Mouse (Mus musculus): Measurements from ENCODE around the gene Stxbp1.
A peak's percentile ranks its signal among the peaks of the same experiment; 100 is the strongest.

The Stxbp1 gene

DNA sequence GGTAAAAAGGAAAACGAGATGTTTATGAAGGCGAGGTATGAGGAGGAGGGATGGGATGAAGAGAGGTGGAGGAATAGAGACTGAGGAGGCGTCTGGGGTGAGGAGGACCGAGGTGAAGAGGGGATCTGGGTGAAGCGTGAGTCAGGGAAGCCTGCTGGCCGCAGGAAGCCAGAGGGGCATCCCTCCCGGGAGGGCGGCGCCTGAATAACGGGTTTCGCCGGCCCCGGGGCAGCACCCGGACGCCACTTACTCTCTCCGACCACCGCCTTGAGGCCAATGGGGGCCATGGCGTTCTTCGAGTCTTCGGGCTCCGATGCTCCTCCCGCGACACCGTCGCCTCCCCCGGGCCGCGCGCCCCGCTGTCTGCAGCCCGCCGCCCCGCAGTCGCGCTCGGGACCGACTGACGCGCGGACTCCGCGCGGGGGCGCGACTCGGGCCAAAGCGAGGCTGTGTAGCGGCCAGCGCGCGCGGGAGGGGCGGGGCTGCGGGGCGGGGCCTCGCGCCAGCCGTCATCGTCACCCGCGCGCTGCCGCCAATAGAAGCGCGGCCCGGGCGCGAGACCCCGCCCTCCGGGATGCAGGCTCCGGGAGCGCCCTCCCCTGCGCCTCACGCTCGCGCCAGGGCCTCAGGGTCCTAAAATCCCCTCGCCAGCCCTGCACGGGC is at the start of gene Stxbp1:
Stxbp1 (minus strand) TSS at position 441 of the 663 bp plus-strand sequence.
- DNase-seq (ENCODE audit: low spot score in 2 of 2), result peak in 1 of 2 experiments; percentile 84

DNA sequence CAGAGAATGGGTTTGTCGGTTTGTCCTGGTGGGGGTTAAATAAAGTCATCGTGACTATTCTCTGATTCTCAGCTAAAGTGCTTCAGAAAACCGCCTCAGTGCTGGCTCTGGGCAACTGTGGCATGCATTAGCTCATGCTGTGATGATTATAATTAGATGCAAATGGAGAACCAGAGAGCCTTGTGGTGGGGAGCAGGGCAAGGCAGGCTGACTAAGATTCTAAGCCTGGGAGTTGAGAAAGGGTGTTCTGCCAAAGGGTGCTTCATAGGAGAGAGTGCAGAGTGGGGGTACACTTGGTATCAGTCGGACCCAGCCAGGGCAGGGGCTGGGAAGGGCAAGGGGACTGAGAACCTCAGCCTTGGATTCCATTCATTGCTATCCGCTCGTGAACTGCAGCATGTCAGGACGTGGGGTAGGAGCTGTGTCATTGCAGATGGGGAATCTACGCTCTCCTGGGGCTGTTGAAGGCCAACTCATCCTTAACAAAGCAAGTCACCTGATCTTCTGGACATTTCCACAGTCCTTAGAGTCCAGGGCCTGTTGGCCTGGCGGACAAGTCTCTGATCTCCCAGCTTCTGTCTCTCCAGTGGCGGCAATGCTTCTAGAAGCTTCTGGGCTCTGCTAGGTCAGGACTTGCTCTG is 49.6 kb upstream of the Stxbp1 start:
- DNase-seq (ENCODE audit: low spot score in 2 of 2), result no peak

- no peak for DNase-seq (ENCODE audit: low spot score in 2 of 2)
Measured at GRCm38 (mm10) chr2:32895606-32896106, 48.6 kb upstream of the Stxbp1 start.

DNA sequence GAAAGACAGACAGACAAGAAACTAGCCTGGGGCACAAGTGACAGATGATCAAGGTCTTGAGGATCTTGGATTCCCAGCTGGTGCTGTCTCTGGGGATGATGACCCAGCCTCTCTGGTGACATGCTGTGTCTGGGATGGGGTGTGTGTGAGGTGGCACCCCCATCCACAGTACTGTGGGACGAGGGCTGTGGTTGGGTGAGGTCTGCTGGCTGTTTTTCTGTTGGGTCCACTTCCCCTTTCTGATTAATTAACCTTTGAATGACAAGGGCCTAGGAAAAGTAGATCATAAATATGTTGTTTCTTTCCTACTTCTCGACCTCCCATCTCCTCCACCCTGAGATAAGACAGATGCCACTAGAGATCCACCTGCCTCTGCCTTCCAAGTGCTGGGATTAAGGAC is 47.1 kb upstream of the Stxbp1 start:
- DNase-seq (ENCODE audit: low spot score in 2 of 2), result no peak

DNA sequence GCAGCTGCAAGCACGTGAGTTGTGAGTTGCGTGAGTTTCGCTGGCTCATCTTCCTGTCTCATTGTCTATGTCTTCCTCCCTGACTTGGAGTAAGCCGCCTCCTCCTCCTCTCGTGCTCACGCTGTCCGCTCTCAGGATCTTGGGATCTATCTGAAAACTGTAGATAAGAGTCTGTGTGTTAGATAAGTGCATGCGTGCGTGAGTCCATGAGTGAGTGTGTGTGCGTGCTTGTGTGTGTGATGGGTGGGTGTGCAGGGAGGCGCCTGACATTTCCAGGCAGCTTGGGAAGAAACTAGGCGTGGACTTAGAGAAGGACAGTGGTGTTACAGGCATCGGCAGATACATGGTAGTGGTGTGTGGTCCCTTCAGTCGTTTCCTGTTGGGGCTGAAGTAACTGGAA is 45.4 kb upstream of the Stxbp1 start:
- no peak for DNase-seq (ENCODE audit: low spot score in 2 of 2)

- no peak for DNase-seq (ENCODE audit: low spot score in 2 of 2)
Measured at GRCm38 (mm10) chr2:32891278-32891677, 44.2 kb upstream of the Stxbp1 start.

DNA sequence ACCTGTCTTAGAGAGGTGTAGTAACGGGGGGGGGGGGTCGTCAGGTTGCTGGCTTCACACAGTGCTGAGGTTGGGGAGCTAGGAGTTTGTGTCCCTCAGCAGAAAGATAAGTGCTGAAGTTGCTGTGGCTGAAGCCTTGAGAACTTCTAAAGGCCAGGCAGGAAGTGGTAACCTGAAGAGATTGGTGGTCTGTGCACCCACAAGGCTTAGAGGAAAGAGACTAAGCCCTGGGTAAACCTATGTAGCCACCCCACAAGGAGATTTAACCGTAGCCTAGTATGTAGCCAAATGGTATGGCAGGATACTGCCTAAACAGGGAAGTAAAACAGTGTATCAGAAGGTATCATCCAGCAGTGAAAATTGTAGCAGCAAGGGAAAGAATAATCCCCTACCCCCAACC is 43.2 kb upstream of the Stxbp1 start:
- DNase-seq (ENCODE audit: low spot score in 2 of 2), result no peak

- DNase-seq (ENCODE audit: low spot score in 2 of 2), result no peak
Measured at GRCm38 (mm10) chr2:32888551-32888950, 41.5 kb upstream of the Stxbp1 start.

- no peak for DNase-seq (ENCODE audit: low spot score in 2 of 2)
Measured at GRCm38 (mm10) chr2:32888029-32888428, 41.0 kb upstream of the Stxbp1 start.

GRCm38 (mm10) chr2:32884745-32885144 is 37.7 kb upstream of the Stxbp1 start:
- no peak for DNase-seq (ENCODE audit: low spot score in 2 of 2)

DNA sequence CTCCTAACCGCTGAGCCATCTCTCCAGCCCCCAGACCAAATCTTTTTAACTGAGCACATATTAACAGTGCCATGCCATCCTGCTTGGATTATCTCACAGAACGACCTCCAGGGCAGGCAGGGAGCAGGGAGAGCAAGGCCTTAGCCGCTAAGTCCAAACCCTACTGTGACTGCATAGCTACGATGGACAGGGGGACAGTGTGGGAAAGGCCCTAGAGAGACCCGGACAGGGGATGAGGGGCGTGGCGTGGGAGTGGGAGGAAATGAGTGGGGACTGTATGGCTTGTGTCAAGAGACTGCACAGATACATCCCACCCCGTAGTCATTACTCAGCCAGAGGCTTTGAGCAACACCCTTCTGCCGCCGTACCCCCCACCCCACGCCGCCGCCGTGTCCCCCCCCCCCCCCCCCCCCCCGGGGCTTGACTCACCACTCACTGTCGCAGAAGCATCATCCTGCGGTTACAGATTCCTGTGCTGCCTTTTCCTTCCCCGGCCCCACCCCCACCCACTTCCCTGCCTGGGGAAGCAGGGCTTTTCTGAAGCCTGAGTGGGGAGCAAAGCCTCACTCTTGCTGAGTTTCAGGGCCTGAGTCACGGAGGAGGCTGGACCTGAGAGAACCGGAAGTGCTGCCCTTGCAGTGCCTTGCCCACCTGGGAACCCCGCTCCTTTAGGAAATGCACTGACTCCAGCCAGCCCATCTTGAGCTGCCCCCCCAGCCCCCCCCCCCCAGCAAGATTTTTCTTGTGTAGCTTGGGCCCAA is 35.4 kb upstream of the Stxbp1 start:
- DNase-seq (ENCODE audit: low spot score in 2 of 2), result no peak

DNA sequence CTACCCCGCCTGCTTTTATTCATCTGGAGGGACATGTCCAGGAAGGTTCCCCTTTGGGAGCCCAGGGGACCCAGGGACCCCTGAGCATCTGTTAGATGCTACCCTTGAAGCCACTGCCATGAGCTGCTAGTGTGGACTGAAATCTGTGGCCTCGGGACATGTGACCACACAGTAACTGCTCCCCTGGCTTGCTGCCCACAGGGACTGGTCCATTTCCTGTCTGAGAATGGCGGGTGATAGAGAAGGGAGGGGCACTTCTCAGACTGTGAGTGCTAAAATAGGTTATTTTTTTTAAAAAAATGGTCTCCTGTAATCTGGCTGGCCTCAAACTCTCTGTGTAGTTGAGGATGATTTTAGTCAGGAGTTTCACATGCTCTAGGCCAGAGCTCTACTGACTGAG is 34.7 kb upstream of the Stxbp1 start:
- peak in 1 of 2 experiments; percentile 64 for DNase-seq (ENCODE audit: low spot score in 2 of 2)

- no peak for DNase-seq (ENCODE audit: low spot score in 2 of 2)
Measured at GRCm38 (mm10) chr2:32881054-32881453, 34.0 kb upstream of the Stxbp1 start.

- no peak for DNase-seq (ENCODE audit: low spot score in 2 of 2)
Measured at GRCm38 (mm10) chr2:32879593-32879992, 32.5 kb upstream of the Stxbp1 start.

GRCm38 (mm10) chr2:32878396-32878795 is 31.4 kb upstream of the Stxbp1 start:
- no peak for DNase-seq (ENCODE audit: low spot score in 2 of 2)

GRCm38 (mm10) chr2:32877761-32878393 is 30.8 kb upstream of the Stxbp1 start:
- no peak for DNase-seq (ENCODE audit: low spot score in 2 of 2)

DNA sequence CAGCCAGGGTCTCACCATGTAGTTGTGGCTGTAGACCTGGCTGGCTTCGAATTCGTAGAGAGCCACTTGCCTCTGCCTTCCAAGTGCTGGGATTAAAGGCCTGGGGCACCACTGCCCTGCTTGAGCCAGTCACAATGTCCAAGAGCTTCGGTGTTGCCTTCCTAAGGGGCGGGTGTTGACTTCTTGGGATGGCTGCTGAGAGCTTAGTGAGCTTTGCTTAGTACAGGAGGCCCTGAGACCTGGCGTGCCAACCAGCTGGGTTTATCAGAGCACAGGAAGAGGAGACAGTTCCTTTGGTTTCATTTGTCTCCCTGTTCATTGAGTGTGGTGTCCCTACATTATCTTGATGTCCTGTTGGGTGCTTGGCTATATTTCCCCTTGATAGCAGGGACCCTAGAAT is 30.3 kb upstream of the Stxbp1 start:
- no peak for DNase-seq (ENCODE audit: low spot score in 2 of 2)

DNA sequence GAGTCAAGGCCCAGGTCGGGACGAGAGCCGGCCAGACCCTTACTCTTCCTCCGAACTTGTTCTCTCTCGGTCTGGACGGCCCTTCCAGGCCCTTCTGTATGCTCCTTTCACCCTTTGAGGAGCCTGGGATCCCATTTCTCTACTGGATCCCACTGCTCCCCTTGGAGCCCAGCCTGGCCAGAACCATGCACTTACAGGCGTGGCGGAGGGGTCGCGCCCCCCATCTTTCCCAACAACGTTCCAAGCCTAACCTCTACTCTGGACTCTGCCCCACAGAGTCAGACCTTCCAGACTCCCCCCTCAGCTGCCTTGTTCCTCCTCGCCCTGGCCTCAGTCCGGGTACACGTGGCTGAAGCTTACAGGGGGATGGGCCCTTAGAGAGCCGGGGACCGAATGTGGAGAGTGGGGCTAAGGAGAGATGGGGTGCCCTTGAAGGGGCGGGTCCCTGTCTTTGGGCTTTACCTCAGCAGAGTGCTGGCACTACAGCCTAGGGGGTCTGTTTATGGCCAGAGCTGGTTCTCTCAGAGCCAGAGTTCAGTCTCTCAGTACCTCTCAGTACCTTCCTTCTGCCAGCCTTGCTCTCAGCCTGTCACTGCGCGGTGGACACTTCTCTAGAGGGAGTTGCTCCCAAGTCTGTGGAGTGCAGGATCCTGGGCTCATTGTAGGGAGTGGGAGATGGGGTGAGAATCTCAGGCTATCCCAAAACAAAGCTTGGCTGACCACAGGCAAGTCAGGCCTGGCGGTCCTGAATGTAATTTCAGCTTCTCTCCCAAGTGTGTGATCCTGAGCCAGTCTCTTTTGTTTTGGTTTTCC is 29.7 kb upstream of the Stxbp1 start:
- no peak for DNase-seq (ENCODE audit: low spot score in 2 of 2)

- DNase-seq (ENCODE audit: low spot score in 2 of 2), result peak in 1 of 2 experiments; percentile 70
Measured at GRCm38 (mm10) chr2:32875675-32876489, 28.8 kb upstream of the Stxbp1 start, which contains the start of gene Fam129b. Gene Fam129b, plus strand, starts transcription at chr2:32876114.

DNA sequence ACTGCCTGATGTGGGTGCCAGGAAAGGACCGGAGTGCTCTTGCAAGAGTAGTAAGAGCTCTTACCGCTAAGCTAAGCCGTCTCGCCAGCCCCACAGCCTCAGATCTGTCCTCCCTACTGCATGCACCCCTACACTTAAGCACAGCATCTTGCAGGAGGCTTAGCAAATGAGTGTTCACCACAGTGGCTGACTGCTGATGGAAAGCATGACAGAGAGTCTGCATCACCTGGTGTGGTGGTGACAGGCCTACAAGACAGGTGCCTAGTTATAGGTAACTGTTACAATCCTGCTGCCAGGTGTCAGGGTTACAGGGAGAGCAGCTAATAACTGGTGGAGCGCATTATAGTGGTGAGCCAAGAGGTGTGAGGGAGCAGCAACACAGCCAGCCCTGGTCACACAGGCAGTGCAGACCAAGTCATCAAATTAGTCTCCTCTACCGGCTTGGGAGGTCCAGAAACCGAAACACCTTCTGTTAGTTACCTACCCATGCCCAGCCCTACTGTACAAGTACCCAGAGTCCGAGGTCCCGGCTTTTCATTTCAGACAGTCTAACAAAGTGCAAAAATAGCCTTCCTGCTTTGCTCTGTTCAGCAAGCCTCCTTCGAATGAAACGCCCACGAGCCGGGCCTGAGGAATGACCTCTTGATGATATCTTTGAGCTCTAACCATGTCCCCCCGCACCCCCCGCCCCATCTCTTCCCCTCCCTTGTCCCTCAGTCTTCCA is 28.1 kb upstream of the Stxbp1 start:
- no peak for DNase-seq (ENCODE audit: low spot score in 2 of 2)

All from left cerebral cortex, adult 9 months (tissue).